Mouse (Mus musculus) retina, embryonic 14.5 days (tissue): ENCODE measurements around the gene Tmem120b.

Experiments
- DNase-seq: peaks from one replicate; pipeline ENCODE4 v3.0.0-alpha.2; 2015; ENCODE audit warnings: low spot score

Gene Tmem120b

DNA sequence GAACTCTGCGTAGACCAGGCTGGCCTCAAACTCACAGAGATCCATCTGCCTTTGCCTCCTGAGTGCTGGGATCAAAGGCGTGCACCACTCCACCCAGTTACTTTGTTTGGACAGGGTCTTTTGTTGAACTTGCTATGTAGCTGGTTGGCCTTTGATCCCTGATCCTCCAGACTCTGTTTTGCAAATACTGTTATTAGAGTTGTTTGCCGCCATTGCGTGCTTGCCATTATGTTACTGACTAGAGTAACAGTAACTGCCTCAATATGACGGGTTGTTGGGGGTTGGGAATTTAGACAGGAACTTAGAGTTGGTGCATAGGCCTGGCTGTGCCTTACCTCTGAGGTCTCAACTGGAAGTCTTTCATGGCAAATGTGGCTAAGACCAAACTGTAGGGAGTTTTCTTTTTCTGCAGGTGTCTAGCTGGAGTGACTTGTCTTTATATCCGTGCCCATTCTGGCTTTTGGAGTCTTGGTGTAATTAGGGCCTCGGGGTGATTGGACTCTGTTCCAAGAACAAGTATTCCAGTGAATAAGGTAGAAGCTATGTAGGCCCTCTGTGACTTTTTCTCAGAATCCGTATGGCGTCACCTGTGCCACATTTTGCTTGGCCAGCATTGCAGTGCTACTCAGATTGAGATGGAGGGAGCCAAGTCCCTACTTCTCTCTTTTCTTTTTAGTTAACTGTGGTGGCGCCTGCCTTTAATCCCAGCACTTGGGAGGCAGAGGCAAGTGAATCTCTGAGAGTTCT, 22.5 kb downstream of the Tmem120b start:
- DNase-seq: no peak

DNA sequence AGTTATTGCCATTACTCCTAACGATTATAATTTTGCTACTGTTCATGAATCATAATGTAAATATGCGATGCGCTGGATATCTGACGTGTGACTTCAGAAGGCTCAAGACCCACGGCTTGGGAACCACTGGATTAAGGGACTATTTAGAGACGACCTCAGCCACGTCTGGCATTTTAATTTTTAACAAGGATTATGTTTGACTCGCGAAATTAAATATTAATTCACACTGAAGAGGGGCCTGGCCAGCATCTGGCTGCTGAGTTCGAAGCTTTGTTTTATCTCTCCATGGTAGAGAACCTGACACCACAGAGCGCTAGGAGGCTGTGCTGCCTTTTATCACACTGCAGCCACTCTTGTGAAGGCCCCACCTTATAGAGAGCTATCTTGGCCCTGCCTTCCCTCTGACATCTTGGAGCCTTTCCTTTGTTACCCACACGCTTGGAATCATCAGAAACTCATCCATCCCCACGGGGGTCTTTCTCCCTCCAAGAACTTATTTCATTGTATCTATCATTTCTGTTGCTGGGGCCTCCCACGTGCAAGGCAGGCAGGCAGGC, 24.9 kb downstream of the Tmem120b start:
- DNase-seq: no peak

DNA sequence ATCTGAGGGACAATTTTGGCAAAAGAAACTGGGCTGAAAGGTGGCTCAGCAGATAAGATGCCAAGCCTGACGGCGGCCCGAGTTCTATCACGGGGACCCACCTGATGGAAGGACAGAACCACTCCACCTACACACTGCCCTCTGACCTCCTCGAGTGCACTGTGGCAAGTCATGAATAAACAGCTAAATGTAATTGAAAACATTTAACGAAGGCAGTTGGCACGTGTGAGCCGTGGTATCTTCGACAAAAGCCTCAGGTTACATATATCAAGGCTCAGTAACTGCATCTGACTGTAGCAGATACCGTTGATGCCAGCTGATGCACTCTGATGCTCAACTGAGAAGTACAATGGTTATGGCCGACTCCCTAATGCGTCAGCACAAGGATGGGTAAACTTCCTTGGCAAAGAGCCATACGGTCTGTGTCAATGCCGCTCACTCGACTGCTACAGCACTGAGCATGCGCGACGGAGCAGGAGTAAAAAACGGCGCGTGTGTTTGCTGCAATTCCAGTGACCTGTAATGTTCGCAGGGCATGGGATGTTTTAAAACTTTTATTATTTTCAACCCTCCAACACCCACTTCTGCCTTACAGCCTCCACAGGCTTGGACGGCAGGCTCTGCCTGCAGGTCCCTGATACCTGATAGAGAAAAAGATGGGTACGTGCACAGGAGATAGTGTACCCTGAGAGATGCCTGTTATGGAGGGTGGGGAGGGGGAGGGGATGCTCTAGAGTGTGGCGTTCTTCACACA, 26.2 kb downstream of the Tmem120b start:
- no peak for DNase-seq

DNA sequence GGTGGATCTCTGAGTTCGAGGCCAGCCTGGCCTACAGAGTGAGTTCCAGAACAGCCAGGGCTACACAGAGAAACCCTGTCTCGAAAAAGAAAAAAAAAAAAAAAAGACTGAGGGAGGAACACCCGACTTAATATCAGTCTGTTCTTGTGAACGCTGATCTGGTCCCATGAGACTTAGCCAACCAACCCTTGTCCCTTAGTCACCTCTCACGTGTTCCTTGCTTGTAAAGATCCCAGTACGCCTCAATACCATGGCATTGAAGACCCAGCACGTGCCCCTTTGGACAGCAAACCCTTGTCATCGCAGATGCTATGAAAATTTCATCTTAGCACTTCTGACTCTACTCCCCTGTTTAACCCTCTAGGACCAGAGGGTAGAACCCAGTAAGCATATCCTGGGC, 28.1 kb downstream of the Tmem120b start:
- DNase-seq: no peak

DNA sequence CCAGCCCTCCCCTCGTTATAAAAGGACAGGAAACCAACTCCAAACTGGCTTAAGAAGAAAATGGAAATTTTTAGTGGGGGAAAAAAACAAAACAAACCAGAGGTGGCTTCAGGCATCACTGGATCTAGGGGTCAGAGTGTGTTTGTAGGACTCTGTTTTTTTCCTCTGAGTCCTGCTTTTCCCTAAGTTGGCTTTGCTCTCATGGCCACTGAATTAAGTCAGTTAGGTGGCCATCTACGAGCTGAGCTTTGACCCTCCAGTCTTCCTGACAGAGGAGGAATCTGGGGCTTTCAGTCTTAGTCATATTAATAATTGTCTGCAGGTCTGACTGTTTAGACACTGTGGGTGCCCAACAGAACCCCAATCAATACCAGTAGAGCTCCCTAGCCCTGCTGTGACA, 30.3 kb downstream of the Tmem120b start:
- DNase-seq: no peak

DNA sequence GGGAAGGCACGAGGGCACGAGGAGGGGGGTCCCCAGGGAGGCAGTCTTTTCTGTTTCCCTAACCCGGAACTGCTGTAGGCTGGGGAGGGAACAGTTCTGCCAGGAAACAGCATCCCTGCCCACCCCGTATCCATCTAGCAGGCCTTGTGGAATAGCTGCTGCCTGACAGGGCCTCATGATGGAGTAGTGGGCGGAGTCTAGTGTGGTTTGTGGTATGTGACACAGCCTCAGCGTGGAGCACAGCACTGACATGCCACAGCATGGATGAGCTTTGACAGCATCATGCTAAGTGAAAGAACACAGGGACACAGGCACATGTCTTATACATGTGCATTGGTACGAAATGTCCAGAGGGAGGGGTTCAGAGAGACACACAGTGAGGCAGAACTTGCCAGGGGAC, 34.2 kb downstream of the Tmem120b start:
- DNase-seq: no peak

DNA sequence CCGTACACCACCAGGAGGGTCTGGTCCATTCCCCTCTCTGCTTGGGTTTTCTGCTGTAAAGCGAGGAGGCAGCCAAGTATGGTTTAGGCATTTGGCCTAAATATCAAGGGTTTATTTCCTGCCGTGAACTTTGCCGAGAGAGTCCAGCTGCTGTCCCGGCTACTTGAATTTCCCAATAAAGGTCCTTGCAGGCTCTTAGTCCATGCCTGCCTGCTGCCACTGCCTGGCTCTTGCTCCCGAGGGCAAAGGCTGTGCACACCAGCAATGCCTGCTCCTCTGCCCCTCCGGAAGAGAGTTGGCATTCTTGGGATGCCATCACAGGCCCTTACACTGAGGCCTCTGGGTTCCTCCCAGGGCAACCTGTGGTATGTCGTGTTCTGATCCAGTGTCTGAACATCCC, 35.3 kb downstream of the Tmem120b start:
- no peak for DNase-seq

DNA sequence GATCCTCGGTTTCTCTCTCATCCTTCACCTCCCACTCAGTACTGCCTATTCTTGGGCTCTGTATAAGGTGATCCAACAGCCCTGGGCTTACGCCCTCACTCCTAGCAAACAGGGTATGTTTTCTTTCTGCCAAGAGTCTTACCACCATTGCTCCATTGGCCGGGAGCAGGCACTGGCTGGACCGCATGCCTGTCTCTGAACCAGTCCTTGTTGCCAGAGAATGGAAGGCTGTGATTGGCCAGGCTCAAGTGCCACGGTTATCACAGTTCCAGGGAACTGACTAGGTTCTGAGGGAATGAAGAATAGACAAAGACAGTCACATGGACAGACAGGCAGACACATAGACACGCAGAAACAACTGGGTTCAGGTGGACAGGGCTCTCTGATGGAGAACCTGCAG, 36.6 kb downstream of the Tmem120b start:
- DNase-seq: no peak

DNA sequence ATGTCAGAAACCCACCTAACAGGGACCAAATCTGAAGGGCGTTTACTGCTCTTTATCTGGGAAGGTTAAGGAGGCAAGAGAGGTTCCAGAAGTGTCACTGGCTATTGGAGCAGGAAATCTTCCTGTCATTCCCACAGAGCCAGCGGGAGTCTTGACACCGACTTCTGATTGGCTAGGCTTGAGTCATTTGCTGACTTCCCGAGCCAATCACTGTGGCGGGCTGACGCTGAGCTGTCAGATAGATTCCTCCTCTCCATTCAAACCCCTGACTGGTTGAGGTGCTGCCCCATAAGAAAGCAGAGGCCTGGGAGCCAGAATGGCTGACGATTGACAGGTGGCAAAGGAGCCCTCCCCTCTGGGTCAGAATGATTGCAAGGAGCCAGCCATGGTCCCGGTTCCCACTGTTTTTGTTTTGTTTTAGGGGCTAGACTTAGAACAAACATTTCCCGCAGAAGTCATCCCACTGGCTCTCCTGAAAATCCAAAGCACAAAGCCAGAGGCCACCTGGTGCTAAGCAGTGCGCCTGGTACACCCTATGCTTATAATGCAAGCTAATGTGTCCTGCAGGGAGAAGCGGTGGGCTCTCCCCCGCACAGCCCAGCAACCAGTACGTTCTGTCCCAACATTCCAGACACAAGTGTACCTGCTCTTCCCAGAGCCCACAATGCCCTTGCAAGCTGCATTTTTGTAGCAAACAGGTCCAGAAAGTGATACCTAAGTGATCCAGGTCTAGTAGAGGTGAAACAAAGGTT, 41.4 kb downstream of the Tmem120b start:
- DNase-seq: peak; percentile 82

DNA sequence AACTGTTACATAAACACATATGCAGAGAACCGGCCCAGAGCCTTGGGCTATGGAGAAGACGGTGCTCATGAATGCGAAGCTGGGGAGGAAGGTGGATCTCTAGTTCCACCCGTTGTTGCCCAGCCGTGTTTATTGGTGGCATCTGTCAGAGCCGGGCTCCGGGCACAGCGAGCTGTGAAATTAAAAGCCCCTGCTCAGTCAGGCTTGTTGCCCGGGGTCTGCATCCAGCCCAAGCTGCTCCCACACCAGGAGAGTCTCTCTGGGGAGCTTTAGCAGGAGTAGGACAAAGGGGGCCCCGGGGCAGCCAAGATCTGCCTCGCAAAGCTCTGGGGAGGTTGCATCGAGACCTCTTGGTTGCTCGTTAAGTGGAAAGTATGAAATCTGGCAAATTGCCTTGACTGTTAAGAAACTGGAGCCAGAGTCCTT, 42.1 kb downstream of the Tmem120b start:
- DNase-seq: peak; percentile 59

DNA sequence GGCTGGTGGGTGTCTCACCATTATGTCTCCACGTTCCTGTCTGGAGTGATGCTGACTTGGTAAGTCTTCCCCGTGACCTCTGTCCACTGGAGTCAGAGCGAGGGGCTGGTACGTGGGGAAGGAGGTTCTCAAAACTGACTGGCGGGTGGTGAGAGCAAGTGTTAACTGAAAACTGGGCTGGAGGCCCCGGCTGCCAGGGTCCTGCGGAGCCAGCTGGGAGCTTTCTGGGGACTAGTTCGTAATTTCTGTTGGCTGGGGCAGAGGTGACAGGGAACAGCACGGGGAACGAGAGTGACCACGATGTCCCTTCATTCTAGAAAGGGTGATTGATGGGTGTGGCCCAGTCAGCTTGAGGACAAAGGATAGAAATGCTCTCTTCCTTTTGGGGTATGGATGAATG, 45.9 kb downstream of the Tmem120b start:
- DNase-seq: no peak

DNA sequence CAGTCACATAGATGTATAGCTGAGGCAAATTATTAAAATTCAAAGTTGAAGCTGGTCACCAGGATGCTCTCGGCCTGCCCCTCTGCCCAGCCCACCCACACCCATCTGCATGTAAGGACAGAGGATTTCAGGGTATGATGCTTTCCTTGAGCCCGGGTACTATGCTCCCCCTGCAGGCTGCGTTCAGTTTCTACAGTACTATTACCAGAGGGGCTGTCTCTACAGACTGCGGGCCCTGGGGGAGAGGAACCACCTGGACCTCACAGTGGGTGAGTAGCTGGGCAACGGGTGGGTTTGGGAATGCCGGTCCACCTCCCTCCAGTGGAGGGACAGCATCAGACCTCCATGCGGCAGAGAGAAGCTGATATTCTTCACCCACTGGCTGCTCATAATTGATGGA, 46.7 kb downstream of the Tmem120b start:
- DNase-seq: peak; percentile 68

DNA sequence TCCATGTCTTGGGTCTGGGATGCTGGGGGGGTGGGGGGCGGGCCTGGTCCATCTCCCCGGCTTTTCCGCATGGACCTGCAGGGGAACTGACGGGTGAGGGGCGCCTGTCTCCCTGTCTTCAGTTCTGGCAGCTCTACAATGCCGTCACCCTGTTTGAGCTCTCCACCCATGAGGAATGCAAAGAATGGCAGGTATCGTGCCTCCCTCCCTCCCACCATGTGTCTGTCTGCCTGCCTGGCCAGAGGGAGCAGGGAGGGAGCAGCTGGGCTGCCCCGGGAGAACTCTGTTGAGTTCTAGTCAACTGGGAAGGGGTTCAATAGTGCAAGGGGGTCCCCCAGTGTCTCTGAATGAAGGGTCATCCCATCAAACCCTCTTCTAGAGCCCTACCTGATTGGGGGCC, 47.9 kb downstream of the Tmem120b start:
- no peak for DNase-seq

DNA sequence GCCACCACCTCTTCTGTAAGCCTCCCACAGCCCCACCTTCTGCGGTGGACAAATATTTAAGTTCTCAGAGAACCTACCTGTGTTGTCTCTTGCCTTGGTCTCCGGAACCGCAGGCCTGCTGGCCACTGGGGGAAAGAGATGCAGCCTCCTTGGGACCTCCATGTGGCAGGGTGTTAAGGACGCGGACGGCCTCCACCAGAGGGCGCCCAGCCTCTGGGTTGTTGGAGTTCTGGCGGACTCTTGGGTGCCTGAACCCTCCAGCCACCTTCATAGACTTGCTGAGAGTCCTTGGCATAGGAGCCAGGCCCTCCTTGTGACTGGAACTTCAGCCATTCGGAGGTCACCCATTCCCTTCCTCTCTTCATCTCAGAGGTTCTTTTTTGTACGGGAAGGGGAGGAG, 49.0 kb downstream of the Tmem120b start:
- DNase-seq: peak; percentile 90

DNA sequence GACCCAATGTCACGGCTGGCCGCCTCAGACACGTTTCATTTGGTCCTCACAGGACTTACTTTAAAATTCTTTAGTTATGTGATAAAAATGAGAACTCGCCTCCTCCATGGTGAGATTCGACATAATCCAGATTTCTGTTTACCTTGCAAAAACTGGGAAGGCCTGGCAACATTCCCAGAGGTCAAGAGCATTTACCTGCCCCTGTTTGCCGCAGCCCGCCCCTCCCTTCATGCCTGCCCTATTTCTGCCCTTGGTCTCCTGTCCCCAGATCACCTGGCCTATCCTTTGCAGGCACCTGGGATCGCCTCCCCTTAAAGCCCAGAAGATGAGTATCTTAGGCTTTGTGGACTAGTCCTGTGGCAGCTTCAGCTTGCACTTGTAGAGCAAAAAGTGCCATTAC, 49.6 kb downstream of the Tmem120b start:
- no peak for DNase-seq

DNA sequence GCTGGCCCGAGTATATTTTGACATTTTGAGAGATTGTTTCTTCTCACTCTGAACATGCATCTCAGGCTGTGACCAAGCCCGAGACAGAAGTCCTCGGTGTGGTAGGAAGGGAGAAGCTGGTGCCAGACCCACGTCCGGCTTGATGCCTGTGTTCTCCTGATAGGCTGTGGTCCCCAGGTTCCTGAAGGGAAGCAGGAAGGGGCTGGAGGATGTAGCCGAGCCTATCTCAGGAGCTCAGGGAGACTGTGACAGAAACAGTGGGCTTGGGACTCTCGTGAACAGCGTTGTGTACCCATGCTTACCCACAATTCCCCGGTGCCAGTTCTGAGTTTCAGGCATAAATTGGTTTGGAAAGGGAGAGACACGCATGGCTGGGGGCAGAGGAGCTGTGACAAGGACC, 50.6 kb downstream of the Tmem120b start:
- no peak for DNase-seq

DNA sequence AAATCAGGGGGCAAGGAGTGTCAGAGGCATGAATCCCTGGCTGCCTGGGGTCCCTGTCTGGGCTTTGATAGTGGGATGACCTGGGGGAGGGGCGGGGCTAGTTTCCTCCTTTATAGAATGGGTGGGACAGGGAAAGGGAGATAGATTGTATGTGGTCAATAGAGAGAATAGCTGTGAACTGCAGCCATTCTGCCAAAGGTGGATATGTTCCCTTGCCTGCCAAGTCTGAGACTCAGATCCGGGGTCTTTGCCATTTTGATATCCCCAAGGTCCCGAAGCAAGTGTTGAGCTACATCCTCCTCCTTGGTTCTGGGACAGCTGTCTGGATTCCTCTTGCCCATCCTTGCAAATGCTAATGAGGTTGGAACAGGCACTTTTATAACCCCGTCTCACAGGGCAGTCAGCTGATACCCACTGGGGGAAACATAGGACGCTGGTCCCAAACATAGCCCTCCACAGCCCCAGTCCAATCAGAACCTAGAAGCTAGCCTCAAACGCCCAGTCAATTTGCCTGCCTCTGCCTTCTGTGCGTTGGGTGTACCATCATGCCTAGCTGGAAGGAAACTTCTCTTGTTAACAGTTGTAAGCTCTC, 52.5 kb downstream of the Tmem120b start:
- DNase-seq: no peak

DNA sequence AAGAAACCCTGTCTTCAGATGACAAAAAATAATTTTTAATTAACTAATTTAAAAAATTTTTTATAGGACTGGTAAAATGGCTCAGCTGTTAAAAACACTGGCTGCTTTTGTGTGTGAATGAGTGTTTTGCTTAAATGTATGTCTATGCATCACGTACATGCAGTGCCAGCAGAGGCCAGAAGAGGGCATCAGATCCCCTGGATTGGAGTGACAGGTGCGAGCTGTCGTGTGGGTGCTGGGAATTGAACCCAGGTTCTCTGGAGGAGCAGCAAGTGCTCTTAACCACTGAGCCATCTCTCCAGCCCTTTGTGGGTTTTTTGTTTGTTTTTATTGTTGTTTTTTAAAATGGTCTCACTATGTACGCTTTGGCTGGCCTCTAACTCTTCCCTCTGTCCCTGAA, 54.0 kb downstream of the Tmem120b start:
- no peak for DNase-seq

DNA sequence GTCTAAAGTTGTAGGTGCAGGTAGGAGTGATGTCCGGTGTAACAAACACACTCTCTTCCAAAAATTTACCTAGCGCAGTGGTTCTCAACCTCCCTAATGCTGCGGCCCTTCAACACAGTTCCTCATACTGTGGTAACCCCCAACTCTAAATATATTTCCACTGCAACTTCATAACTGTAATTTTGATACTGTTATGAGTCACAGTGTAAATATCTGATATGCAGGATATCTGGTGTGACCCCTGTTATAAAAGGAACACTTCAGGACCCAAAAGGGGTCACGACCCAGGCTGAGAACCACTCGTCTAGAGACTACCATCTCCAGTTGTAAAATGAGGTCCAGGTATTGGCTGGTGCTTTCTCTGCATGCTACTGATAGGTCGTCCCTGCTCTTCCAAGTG, 56.9 kb downstream of the Tmem120b start:
- DNase-seq: no peak

DNA sequence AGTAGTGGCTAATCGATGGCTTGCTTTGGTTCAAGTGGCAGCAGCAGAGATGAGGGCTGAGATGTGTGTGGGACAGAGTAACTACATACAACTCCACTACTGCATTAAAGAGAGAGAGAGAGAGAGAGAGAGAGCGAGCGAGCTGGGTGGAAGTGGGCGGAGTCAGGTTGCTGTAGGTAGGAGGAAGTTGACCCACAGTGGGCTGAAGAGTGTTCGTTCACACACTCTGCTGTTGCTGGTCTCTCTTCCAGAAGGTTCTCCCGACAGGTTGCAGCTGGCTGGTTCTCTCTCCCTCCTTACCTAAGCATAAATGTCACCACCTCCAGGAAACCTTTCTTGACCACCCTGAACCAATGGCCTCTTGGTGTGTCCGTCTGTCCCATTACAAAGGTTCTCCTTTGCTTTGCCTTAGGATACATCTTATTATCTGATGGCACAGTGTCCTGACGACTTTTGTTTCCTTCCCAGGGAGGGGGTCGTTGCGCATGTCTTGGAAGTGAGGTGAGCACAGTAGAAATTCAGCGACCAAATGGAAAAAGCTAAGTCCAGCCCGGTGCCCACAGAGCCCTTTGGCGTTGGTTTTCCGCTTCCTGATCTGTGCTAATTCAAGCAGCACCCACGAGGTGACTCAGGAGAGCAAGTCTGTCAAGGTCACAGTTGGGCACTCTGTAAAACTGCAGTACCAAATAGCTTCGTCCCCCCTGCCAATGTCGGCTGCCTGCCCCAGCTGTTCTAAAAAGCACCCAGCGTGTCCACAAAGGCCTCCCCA, 57.6 kb downstream of the Tmem120b start:
- no peak for DNase-seq

DNA sequence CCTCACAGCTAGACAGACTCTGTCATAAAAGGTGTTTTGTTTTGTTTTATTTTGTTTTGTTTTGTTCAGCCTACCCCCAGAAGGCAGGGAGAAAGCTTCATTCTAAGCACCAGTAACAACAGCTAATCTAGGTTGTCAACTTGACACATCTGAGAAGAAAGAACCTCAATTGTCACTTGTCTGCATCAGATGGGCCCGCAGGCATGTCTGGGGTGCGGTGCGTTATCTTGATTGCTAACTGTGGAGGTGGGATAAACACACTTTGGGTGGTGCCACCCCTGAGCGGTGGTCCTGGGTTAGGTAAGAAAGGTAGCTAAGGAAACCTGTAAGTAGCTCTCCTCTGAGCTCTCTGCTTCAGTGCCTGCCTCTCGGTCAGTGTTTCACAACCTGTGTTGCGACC, 58.8 kb downstream of the Tmem120b start:
- DNase-seq: no peak
